Mouse (Mus musculus) forebrain, embryonic 16.5 days (tissue): ENCODE results near the gene Ripply1. TPM values are rescaled to one million over a fixed set of nuclear protein-coding genes. Genes with fewer than 3 reads are reported as not detected.
"Not testable (repeated sequence)": the region's sequence is repeated elsewhere in the genome, so short reads cannot be mapped to it uniquely, and the experiment has no call there.

Source experiments
- ATAC-seq: fragments of 200-750 bp; cut with Nextera tagmentation; 2 replicates; pipeline ENCODE4 v1.8.0; 2017; ENCODE audit warnings: mild to moderate bottlenecking, moderate library complexity
- H3K27ac ChIP-seq: fragments of 300-500 bp; sonication (generic); 2 replicates; pipeline ENCODE4 v1.5.1; 2014; ENCODE audit warnings: low read length, control low read depth
- H3K27me3 ChIP-seq: fragments of 300-500 bp; sonication (generic); replicated peaks from 2 replicates; pipeline ENCODE4 v1.6.1; 2014; ENCODE audit warnings: low read length; ENCODE audit not compliant: control insufficient read depth, insufficient read depth
- H3K36me3 ChIP-seq: fragments of 300-500 bp; sonication (generic); 2 replicates; pipeline ENCODE4 v1.6.1; 2014; ENCODE audit not compliant: control insufficient read depth, insufficient read depth
- H3K4me1 ChIP-seq: fragments of 300-500 bp; sonication (generic); replicated peaks from 2 replicates; pipeline ENCODE4 v1.6.1; 2014; ENCODE audit warnings: low read length; ENCODE audit not compliant: control insufficient read depth, insufficient read depth
- H3K4me2 ChIP-seq: fragments of 300-500 bp; sonication (generic); 2 replicates; pipeline ENCODE4 v1.6.1; 2014; ENCODE audit warnings: mild to moderate bottlenecking, low read length, control low read depth
- H3K4me3 ChIP-seq: fragments of 300-500 bp; sonication (generic); replicated peaks from 2 replicates; pipeline ENCODE4 v1.5.1; 2014; ENCODE audit warnings: mild to moderate bottlenecking, low read length, control low read depth
- H3K9ac ChIP-seq: fragments of 300-500 bp; sonication (generic); replicated peaks from 2 replicates; pipeline ENCODE4 v1.6.1; 2014; ENCODE audit warnings: low read depth, low read length, control low read depth
- H3K9me3 ChIP-seq: fragments of 300-500 bp; sonication (generic); 2 replicates; pipeline ENCODE4 v1.6.1; 2016; ENCODE audit warnings: low read length; ENCODE audit not compliant: control insufficient read depth
- WGBS: fragments of 180-500 bp; shearing (Covaris S2); extraction: QIAGEN DNeasy Blood & Tissue Kit; methylation state at CpG from one replicate; pipeline ENCODE4 v1.1.7; 2014; 5-methylcytosine and 5-hydroxymethylcytosine counted together
- polyA plus RNA-seq: library from polyadenylated mRNA; unstranded; fragments of >200 nt; fragmentation: Nextera tagmentation; extraction: Ambion mirVana; gene quantifications from 2 replicates; pipeline ENCODE4 v1.2.1, GENCODE M21; 2015

The Ripply1 gene
- polyA plus RNA-seq, 1 experiment from 2014 or later: not detected

DNA sequence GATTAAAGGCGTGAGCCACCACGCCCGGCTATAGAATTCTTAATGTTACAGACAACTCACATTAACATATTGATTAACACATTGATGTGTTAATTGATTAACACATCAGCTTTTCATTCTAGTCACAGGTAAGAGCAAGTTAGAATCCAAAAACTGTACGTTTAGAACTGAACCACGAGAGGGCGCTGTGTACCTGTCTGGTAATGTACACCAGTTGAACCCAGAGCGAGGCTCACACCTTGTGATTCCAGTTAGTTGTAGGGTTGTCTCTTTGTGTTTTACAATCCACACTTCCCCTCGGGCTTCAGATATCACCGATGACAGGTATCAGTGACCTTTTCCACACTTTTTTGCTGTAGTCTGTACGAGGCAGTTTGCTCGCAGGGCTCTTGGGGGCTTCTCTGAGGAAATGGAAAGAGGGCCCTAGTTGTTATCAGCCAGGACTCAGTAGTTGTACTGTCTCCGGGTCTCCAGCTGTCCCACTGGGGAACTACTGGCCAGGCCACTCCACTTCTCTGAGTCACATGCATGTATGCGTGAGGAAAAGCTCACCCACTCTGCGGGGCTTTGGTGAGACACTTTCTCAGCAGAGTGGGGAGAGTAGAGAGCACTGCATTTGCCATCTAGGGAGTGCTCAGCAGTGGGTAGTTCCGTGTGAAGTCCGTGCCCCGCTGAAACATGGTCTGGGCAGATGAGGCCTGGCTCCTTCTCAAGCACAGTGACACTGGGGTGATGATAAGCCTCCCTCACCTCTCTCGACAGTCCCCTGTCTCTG, 7.7 kb downstream of the Ripply1 start:
- WGBS: 37% methylated on average over 18 of the region's 18 CpGs
- Histone ChIP-seq H3K4me2 (no peak overlapping the region), H3K9ac (no peak overlapping the region), H3K4me1 (no peaks in the 10 kb centered on the region), H3K36me3 (no peaks in the 10 kb centered on the region), H3K4me3 (no peak overlapping the region), H3K9me3 (no peaks in the 10 kb centered on the region), H3K27ac (no peak overlapping the region), H3K27me3 (no peaks in the 10 kb centered on the region)
- ATAC-seq: no peak

DNA sequence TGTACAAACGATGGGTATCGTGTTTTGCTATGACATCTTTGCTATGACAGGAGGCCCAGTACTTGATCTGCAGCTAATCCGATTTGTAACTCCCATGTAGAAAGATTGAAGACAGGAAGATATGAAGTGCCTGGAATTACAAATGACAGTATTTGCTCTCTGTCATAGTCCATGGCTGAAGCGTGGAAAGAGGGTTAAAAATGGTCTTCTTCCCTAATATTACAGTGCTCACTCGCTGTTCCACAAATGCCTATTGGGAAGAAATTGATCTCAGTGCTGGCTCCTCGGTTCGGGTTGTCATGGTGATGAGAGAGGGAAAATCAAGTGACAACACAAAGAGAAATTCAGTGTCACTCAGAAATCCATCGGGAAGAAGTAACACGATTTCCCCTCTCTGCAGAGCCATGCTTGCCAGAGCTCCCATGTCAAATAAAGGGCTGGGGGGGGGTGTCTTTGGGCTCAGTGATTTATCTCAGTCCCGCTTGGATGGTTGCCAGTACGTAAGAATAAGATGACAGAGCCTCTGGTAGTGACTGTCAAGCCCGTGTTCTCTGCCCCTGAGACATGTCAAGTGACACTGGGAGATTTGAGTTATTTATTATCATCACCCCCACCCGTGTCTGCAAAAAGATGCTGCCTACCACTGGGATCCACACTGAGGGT, 12.0 kb downstream of the Ripply1 start:
- Histone ChIP-seq H3K9ac (no peak overlapping the region), H3K4me1 (no peaks in the 10 kb centered on the region), H3K27me3 (no peaks in the 10 kb centered on the region), H3K4me2 (no peak overlapping the region), H3K36me3 (no peaks in the 10 kb centered on the region), H3K4me3 (no peak overlapping the region), H3K9me3 (no peaks in the 10 kb centered on the region), H3K27ac (no peak overlapping the region)
- 58% methylated on average over 13 of the region's 13 CpGs for WGBS
- ATAC-seq: peak; percentile 54

DNA sequence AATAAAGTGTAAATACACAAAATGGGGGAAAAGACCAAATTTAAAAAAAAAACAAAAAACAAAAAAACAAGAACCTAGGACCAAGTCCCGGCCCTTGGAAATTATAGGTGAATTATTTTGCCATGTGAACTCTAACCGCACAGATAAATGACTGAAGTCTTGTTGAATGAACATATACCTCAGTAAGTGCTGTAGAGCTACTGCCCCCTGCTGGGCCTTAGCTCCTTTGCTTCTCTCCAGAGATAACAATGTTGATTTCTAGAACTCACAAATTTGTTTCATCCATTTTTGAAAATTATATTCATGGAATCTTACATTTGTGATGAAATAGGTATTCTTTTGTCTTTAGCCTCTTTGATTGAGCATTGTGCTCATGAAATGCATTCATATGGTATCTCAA, 19.6 kb downstream of the Ripply1 start:
- Histone ChIP-seq H3K27me3 (no peaks in the 10 kb centered on the region), H3K36me3 (no peaks in the 10 kb centered on the region), H3K9me3 (no peaks in the 10 kb centered on the region), H3K4me3 (no peak overlapping the region), H3K4me1 (no peaks in the 10 kb centered on the region), H3K4me2 (no peak overlapping the region), H3K9ac (no peak overlapping the region), H3K27ac (no peak overlapping the region)
- 90% methylated on average over 2 of the region's 2 CpGs for WGBS
- no peak for ATAC-seq

DNA sequence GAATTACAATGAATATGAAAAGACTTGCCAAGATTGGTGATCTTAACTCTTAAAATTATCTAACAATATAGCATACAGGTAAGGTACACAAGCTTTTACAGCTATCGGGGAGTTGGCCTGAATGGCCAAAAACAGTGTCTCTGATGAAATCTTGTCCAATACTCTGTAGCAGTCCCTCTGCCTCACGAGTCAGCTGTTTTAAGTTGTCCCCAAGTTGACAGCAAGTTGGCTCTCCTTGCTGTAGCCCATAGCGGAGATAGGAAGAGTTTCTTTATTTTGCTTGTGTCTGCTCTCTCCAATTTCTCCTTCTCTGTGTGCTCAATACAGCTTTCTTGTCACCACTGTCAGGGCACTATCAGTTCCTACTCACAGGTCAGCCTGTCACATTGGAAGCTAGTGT, 23.5 kb downstream of the Ripply1 start:
- 75% methylated on average over 3 of the region's 3 CpGs for WGBS

DNA sequence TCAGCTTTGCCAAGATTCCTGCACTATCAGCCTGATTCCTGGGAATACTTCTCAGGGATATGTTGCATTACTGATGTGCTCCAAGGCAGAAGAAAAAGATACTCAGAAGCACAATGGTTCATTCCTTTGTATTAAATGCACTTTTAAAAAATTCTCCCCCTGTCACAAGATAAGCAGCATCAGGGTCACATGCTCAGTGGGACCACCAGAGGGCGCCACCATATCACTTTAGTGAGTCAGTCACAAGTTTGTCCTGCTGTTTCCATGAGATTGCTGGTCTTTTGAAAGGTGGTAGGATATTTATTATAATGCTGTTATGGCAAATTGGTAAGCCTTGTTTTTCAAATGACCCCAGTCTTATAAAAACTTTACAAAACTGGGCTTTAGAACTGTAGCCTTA, 30.3 kb downstream of the Ripply1 start:
- Histone ChIP-seq H3K4me2 (no peak overlapping the region), H3K27me3 (no peaks in the 10 kb centered on the region), H3K27ac (no peak overlapping the region), H3K9ac (no peak overlapping the region), H3K4me3 (no peak overlapping the region), H3K9me3 (no peaks in the 10 kb centered on the region), H3K36me3 (no peaks in the 10 kb centered on the region), H3K4me1 (no peaks in the 10 kb centered on the region)
- ATAC-seq: no peak
- 0% methylated on average over 1 of the region's 1 CpGs for WGBS

More for the DNA sequence above, 23.5 kb downstream of the Ripply1 start:
- not testable (repeated sequence) for H3K4me3 ChIP-seq, H3K27ac ChIP-seq, H3K9me3 ChIP-seq, H3K36me3 ChIP-seq, ATAC-seq, H3K4me2 ChIP-seq, H3K9ac ChIP-seq, H3K4me1 ChIP-seq, H3K27me3 ChIP-seq

GRCm38 (mm10) chrX:139737066-139737465, 45.1 kb downstream of the Ripply1 start:
- no peak for ATAC-seq
- H3K9ac ChIP-seq: no peak overlapping the region
- H3K27ac ChIP-seq: no peak overlapping the region
- H3K4me3 ChIP-seq: no peak overlapping the region
- H3K4me1 ChIP-seq: no peaks in the 10 kb centered on the region
- H3K27me3 ChIP-seq: no peaks in the 10 kb centered on the region
- H3K9me3 ChIP-seq: no peaks in the 10 kb centered on the region
- 88% methylated on average over 5 of the region's 5 CpGs for WGBS
- H3K36me3 ChIP-seq: no peaks in the 10 kb centered on the region
- H3K4me2 ChIP-seq: no peak overlapping the region

- no peak for ATAC-seq
- 83% methylated on average over 3 of the region's 3 CpGs for WGBS
These were observed 51.6 kb downstream of the Ripply1 start for GRCm38 (mm10) chrX:139730541-139730940.

More at GRCm38 (mm10) chrX:139730541-139730940, 51.6 kb downstream of the Ripply1 start:
- Histone ChIP-seq H3K9me3 (no peaks in the 10 kb centered on the region), H3K9ac (no peak overlapping the region), H3K27me3 (no peaks in the 10 kb centered on the region), H3K27ac (no peak overlapping the region), H3K4me2 (no peak overlapping the region), H3K4me1 (no peaks in the 10 kb centered on the region), H3K36me3 (no peaks in the 10 kb centered on the region), H3K4me3 (no peak overlapping the region)

Other genes starting within 250 kb of the Ripply1 start
- gene Rnf128, start 219.0 kb downstream of the Ripply1 start, polyA plus RNA-seq: 4.1 TPM in 2 replicates
- 0.76 and 1.3 TPM in 2 replicates for gene Tbc1d8b, start 97.4 kb downstream of the Ripply1 start, polyA plus RNA-seq
- 0.32 TPM in 1 of 2 replicates, not detected in the other for gene Gm15013, start 67.9 kb downstream of the Ripply1 start, polyA plus RNA-seq
- gene Cldn2, start 18.5 kb upstream of the Ripply1 start, polyA plus RNA-seq: 0.89 and 1.3 TPM in 2 replicates
- gene Morc4, start 89.3 kb upstream of the Ripply1 start, polyA plus RNA-seq: 2.6 and 3.7 TPM in 2 replicates
- gene Rbm41, start 216.2 kb upstream of the Ripply1 start, polyA plus RNA-seq: 7.0 and 8.3 TPM in 2 replicates